Mouse (Mus musculus) left cerebral cortex, adult 18-20 months (tissue): Measurements from ENCODE around the gene Nog. TPM values are rescaled to one million over a fixed set of nuclear protein-coding genes. Genes with fewer than 3 reads are reported as not detected.
A peak's percentile ranks its signal among the peaks of the same experiment; 100 is the strongest.

Experiments
- DNase-seq, 2 experiments: peaks; one replicate each; pipeline ENCODE4 v3.0.0; 2021 to 2022; ENCODE audit warnings: low spot score in 2 of 2, mixed read lengths in 1 of 2
- total RNA-seq, 2 experiments: library from RNA; stranded (reverse); gene quantifications; 2 replicates each; pipeline ENCODE4 v1.2.3; 2021

Nog gene
- total RNA-seq, 2 experiments from 2014 or later, result 13.3 to 15.0 TPM

DNA sequence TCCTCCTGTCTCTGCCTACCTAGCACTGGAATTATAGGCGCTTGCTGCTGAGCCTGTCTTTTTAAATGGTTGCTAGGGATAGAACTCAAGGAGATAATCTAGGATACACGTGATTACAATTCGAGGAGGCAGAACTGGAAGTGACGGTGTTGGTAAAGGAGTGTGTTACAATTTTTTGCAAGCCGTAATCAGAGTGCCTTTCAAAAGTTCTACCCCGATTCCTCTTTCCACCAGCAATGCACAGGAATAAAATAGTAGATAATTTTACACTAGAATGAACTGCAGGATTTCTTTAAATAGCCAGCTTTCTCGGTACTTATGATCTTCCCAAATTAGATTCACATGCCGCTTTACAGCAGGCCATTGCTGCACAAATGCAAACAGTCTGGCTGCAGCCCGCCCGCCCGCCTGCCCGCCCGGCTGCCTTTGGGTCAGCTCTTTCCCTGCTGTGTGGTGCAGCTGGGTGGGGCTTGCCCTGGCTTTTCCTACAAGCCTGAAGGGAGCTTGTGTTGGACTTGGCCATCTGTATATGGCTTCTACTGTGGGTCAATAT, 32.2 kb downstream of the Nog start:
- peak in 1 of 2 experiments; percentile 5 for DNase-seq

DNA sequence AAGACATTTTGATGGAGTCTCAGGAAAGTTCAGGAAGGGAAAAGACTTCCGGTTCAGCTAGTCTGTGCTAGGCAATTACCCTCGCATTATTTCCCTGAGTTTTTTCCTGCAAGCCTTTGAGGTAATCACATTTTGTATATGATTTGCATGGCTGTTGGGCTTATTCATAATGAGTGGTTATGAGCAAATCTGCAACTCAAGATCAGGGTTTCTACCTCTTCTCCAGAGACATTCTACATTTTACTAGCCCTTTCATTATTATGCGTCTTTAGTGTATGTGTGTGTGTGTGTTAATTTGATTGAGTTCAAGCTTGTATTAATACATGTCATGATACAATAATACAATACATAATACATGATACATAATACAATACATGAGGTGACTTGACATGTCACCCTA, 34.6 kb downstream of the Nog start:
- no peak for DNase-seq

DNA sequence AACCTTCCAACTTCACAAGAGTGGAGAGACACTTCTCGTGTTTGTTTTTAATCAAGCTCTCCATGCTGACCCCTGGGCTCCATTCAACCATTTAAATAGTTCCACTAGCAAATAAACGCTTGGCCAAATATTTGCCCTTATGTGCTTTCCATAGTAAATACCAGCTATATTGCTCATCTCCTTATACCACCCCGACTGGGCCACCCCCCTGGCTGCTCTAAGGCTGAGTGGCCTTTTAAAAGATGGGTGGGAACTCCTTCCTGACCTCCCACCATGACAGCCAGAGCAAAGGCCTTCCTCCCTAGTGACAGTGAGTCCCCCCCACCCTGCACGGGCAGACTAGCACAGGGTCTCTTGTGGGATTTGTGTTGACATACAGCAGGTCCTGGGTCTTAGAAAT, 37.1 kb downstream of the Nog start:
- DNase-seq, result no peak

DNA sequence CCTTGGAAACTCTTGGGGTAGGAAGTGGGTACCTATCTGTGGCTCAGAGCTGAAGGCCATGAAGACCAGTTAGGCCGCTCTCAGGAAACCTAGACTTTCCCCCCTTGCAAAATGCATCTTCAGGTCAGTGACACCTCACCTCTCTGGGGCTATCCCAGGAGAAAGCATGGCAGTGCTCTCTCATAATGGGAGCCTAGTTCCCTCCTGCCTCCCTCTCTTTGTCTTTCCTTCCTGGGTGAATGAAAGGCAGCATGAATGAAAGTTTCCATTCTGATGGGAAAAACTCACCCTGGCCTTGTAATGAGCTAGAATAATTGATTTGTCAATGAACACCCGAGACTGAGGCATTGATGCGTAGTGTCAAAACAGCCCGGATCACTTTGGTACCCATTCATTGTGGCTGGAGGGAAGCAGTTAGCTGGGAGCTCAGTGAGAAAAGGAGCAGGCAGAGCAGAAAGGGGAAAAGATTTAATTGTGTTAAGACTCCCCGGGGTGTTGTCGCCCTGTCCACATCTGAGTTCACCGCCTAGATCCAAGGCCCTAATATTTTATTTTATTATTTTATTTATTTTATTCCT, 42.7 kb downstream of the Nog start:
- no peak for DNase-seq

DNA sequence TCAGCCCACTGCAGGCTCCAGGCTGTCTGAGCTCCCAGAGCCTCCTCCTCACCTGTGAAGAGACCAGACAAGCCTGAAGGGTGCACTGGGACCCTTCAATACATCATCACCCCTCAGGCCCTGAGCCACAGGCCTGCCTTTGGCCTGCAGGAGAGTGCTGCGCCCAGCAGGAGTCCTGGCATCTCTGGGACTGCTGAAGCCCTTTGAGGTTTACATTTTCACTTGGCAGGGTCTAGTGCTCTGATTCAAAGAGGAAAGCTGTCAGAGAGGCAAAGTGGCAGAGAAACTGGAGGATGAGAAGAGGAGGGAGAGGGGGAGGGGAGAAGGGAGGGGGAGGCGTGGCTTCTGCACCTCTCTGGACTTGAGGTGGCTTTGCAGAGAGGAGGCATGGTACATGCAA, 44.2 kb downstream of the Nog start:
- no peak for DNase-seq

DNA sequence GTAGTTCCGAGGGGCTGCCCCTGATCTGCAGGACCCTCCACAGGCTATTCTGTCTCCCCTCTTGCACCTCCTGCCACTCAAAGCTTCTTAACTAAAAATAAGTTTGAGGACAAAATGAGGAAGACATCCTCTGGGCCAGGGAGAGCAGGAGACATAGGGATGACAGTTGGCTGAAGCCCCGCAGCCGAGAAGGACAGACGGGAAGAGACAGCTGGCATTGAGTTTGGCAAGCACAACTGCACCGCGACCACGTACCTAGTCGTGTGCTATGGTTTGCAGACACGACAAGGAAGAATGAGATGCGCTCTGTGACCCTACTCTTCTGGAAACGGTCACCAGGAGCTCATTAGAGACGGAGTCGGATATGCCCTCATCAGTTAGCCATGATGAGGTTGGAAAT, 48.2 kb downstream of the Nog start:
- no peak for DNase-seq

Other genes starting within 250 kb of the Nog start
- gene Dgke, start 235.5 kb downstream of the Nog start, total RNA-seq, result 10 to 100 TPM; 54.2 to 55.2 TPM
- not detected for gene Gm525, start 228.5 kb downstream of the Nog start, total RNA-seq